Mouse (Mus musculus) A20 (cell line): ENCODE measurements around the gene Tnfsfm13.

Experiments
- DNase-seq: peaks from one replicate; pipeline ENCODE4 v3.0.0-alpha.2; 2011; ENCODE audit warnings: low read depth, low spot score

The Tnfsfm13 gene

DNA sequence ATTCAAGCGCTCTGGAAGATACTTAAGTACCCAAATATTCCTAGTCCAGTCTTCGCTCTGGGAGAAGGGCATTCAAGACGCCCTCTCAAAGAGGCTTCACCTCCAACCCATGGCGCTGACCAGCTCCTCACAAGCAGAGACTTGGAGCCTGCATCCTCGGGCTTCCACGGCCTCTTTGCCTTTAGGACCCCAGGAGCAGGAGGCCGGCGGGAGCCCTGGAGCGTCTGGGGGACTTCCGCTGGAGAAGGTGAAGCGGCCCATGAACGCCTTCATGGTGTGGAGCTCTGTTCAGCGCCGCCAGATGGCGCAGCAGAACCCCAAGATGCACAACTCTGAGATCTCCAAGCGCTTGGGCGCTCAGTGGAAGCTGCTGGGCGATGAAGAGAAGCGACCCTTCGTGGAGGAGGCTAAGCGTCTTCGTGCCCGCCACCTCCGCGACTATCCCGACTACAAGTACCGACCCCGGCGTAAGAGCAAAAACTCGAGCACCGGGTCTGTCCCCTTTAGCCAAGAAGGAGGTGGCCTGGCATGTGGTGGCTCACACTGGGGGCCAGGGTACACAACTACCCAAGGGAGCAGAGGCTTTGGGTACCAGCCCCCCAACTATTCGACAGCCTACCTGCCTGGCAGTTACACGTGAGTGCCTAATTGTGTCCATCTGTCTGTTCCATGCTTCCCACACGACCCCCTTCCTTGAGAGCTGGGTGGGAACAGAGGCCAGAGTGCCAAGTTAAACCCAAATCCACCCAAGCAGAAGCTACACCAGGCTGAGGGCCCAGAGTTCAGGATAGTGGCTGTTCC is 40.4 kb downstream of the Tnfsfm13 start, which contains the start of gene Sox15:
Gene Sox15, plus strand, starts transcription at position 51 of the 801 bp plus-strand sequence.
- peak; percentile 34 for DNase-seq

DNA sequence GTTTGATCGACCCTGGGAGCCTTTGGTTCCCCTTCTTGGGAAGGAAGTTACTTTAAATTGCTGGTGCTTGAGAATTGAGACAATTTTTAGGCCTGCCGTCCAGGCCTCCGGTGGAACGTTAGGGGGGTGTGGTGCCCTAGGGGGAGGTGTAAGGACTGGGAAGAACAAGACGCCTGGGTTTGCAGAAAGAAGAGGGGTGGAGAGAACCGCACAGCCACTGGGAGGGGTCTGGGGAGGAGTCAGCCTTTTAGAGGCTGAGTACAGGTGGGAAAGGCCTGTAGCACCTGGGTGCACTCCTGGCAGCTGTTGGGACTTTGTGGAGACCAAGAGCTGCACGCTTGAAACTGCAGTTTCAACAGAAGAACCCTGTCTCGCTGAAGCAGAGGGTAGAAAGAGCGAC is 41.1 kb downstream of the Tnfsfm13 start:
- no peak for DNase-seq

DNA sequence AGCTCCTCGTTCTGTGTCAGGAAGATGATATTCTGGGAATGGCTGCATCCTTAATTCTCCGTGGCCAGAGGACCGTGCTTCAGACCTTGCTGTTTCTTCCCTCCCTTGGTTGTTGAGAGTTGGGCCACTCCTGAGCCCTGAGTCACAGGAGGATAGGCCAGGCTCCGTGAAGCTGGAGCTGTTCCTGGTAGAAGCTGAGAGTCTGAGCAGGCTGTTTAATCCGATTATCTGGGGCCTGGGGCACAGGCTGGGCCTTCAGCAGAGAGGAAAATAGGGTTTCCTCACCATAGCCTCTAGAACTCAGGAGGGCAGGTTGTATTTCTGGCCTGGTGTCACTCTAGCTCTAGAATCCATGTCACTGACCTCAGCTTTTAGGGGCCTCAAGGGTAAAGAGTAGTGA is 42.5 kb downstream of the Tnfsfm13 start:
- no peak for DNase-seq

DNA sequence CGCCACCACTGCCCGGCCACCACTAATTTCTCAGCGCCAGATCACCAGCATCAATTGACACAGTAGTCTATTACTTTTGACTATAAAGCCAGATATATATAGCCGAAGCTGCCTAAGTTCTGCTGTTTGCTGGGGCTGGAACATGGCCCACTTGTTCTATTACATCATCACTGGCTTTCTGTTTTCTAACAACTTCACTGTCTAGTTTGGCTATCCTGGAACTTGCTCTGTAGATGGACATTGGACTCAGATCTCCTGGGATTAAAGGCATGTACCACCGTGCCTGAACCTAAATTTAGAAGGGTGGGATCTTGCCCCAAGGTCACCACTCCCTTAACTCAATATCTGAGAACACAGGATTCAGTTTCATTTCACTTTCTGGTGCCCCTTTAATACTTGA is 50.0 kb downstream of the Tnfsfm13 start:
- no peak for DNase-seq

DNA sequence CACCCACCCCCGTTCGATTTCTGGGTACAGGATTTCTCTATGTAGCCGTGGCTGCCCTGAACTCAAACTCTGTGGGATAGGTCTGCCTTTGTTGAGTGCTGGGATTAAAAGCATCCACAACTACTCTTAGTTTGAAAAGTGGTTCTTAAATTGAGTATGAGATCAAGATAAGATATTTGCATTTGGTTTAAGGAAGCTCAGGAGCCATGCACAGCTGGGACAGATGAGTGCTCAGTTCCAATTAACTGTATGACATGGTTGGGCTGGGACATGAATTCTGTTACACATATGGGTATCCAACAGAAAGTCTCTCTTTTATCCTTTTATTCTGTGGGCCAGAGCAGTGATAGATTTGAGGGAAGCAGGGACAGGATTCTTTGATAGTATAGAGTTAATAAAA is 60.4 kb downstream of the Tnfsfm13 start:
- no peak for DNase-seq

DNA sequence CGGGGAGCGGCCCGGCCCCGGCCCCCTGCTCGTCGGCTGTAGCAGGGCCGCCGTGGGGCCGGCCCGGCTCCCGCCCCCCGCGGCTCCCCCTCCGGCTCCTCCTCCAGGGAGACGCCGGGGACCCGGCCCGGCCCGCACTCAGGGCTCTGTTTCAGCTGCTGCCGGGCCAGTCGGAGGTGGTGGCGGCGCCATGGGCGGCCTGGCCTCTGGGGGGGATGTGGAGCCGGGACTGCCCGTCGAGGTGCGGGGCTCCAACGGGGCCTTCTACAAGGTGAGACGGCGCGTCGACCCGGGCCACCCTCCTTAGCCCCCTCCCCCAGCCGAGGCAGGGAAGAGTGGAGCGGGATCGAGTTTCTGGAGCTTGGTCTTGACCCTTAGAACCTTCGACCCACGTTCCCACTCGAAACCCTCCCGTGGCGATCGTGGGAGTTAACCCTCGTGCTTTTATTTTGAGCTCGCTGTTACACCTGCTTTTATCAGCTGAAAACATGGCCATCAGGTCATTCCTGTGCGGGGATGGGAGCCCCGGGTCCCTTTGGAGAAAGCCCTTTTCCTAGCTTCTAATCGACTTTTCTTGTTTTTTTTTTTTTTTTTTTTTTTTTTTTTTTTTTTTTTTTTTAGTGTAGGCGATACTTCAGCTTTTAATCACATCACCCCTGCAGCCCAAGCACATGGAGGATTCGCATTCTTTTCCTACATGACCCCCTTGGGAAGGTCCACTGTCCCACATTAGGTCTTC is 62.6 kb downstream of the Tnfsfm13 start:
- peak; percentile 57 for DNase-seq
